Mouse (Mus musculus) 416B (cell line): ENCODE measurements at regions not wholly inside any gene's neighbourhood (a gene's known extent, or its start where the extent isn't known, plus 50 kb on each side); places are given as distances from the start of the nearest gene placed in this dataset.

Experiments
- DNase-seq: peaks from one replicate; pipeline ENCODE4 v3.0.0; 2011; ENCODE audit warnings: low read depth

DNA sequence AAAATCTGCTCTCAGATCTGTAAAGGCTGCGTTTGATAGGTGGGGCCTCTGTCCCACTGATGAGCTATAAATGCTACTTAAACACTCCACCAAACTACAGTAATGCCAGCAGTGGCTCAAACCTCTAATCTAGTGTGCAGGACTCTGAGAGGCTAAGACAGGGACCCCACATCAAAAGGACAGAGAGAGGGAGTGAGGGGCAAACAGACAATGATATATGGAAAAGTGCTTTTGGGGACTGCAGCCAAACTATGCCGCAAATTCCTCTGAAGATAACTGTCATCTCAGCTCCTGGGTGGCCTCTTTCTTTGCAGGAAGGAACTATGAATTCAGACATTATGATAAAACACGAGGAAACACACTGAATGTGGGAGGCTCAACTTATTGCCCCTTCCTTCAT, 138.9 kb upstream of the Ddit4l start:
- DNase-seq, result no peak

- no peak for DNase-seq
These were observed 138.4 kb upstream of the Ddit4l start for GRCm38 (mm10) chr3:137482971-137483370.

- no peak for DNase-seq
These were observed 131.8 kb upstream of the Ddit4l start for GRCm38 (mm10) chr3:137489592-137489991.

DNA sequence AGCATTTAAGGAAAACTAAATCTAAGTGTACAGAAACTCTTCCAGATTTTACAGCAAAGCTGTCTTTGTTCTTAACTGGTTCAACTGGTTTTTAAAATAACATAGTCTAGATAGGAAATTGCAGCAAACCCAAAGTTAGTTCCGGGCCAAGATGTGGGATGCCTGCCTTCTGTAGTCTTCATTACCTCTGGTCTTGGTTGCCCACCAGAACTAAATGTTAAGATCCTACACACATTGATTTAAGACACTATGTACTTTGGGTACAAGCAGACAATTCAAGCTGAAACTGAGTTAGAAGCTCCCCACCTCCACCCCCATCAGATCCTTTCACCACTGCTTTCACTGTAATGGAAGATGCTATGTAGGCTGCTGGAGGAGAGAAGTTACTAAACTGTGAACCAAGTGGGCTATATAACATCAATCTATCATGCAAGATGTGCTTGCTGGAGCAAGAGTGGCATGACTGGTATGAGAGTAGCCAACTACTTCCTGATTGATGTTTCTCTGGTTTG, 129.8 kb upstream of the Ddit4l start:
- DNase-seq, result no peak

DNA sequence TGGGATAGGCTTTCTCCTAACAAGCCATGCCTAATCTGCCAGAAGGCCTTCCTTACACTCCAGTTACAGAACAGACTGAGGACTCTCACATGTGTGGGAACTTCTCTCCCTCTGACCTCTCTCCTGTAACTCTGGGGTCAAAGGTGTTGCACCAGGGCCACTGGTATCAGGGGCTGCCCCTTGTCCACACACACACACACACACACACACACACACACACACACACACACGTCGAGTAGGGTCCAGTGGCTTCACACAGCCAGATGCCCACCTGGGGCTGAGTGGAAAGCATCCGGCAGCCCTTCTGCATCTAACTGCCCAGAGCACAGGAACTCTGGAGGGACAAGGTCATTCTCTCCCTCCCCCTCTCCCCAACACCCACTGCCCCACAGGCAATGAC, 123.1 kb upstream of the Ddit4l start:
- DNase-seq, result no peak

DNA sequence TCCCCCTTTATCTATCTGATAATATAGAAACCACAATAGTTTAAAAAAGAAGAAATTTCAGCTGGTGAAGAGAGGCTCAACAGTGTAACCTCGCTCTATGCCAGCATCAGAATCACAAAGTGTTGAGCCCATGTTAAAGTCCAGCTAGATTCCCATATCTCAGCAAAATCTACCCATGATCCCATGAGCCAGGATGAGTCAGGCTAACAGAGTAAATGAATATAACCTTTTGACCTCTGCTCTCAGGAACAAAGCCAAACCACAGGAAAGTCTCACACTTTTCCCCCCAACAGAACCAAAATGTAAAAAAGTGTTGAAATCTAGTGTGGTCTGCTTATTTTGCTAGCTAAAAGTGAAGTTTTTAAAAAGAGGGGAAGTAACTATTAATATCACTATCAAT, 110.1 kb upstream of the Ddit4l start:
- DNase-seq, result peak; percentile 96

DNA sequence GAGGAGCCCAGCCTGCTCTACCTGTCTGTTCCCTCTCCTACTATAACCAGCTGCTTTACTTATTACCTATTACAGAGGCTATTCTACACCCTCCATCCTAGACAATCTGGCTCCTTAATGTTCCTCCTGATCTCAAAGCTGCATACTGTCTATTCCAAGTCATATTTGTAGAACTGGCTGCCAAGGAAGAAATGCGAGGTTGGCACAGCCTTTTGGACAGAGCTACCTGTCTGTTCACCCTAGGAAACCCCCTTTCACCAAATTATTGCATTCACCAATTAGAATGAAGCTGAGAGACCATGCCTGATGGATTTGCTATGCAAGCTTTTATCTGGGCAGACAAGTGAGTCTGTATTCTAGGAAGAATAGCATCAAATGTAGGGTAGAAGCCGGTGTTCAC, 109.0 kb upstream of the Ddit4l start:
- DNase-seq, result no peak

GRCm38 (mm10) chr3:137513026-137513425, 108.4 kb upstream of the Ddit4l start:
- no peak for DNase-seq

DNA sequence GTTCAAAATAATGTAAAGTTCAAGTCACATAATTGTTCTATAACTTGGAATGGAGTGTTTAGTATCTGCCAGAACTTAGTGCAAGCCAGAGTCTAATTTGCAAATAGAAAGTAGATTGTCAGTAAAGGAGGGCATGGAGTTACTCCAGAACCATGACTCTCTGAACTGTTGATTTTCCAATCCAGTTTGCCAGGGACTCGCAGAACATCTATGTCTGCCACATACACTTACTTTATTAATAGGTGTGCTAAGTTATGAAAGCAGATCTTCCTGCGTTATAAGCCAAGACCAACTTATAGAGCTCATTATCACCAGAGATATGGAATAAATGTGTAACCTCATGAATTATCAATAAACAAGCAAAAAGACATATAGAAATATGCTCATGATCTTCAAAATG, 107.2 kb upstream of the Ddit4l start:
- DNase-seq, result no peak

DNA sequence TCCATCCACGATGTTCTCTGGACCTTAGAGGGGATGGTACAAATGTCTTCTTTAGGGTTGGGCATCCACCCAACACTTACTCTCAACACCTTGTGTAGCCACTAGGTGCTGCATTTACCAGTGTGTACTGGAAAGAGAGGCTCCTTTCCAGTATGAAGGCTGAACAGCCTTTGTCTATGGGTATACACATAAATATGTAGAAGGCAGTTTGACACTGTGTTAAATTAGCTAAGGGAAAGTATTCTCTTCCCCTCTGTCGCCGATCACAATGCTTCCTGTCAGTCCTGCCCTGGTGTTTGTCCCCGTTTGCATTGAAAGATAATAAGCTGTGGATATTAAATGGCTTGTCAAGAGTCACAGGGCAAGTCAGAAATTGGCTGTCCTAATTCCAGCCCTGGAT, 104.0 kb upstream of the Ddit4l start:
- DNase-seq, result no peak

DNA sequence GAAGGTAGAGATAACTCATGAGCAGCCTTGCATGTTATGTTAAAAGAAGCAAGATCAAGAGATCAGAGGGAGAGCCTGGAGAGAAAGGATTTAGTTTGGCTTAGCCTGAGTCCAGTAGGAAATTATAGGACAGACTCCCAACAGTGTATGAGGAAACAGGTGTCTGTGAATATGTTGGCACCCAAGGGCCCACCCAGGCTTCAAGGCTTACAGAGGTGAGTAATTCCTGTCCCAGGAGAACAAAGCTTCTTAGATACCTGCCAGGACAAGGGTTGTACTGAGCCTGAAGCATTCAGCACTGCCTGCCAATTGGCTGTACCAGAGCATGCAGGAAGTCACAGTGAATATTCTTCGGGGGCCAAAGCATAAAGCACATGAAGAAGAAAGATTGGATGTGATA, 101.2 kb upstream of the Ddit4l start:
- no peak for DNase-seq

GRCm38 (mm10) chr3:137525606-137526575, 95.5 kb upstream of the Ddit4l start:
- DNase-seq, result no peak

DNA sequence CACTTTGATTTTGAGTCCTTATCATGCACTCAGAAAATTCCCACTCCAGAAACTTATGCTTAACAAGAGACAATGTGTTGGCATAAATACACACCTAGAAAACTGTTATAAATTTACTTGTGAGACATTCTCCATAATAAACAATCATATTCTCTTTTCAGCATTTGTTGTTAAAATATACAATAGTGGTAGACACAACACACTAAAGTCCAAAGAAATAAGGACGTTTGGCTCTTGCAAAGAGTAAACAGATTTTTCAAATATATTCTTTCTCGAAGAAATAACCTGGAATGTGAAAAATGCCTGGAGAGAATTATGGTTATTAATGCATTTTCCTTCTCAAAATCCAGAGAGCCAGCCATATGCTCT, 91.8 kb upstream of the Ddit4l start:
- DNase-seq, result no peak

DNA sequence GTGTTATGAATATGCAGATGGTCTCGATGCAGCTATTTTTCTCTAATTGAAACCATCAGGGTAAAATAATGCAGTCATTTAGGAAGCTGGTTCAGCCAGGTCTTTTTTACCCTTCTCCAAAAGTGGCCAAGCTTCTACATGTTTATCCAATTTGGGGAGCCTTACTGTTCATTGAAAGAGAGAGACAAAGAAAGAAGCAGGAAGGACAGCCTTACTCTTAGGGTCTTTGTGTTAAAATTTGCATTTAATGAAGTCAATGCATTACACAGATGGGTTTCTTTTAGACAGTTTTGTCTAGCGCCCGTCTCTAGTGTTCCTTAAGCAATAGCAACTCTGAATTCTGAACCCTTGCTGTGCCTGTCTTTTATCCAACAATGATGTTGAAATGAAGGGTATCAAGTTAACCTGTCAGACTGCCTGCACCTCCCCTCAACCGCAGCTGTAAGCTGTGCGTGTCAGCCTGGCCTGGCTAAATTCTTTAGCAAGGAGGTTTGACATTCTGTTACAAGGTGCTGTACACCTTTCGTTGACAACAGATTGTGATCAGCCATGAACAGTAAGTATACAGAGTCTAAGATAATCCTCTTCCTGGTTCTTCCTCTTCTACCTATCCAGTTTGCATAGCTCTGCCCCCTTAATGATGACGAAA, 91.3 kb upstream of the Ddit4l start:
- DNase-seq, result no peak

DNA sequence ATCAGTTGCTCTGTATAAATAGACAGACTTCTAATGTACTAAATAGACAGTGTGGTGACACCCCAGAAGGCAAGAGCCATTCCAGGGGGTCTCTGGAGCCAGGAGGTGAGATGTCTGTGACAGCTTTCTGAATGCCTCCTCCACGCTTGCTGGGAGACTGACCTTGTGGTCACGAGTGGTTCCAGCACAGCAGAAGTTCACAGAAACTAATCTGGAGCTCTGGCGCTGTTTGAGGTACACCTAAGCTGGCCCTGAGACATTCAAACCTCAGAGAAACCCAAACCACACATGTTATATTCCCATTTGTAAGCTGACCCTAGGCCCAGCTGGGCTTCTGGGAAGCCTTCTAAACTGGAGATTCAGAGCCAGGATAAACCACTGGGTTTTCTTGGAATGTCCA, 79.7 kb upstream of the Ddit4l start:
- no peak for DNase-seq

DNA sequence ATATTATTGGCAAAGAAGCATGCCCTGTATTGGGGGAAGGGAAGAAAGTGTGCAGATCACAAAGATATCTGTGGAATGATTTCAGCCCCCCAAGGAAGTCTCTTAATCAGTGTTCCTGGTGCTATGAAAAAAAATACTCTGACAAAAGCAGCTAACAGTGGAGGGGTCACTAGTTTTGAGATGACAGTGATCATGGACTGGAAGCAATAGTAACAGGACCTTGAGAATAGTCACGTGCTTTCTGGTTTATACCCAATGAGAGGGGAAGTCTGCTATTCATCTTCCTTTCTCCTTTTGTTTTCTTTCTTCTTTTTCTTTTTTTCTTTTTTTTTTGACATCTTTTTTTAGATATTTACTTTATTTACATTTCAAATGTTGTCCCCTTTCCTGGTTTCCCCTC, 79.1 kb upstream of the Ddit4l start:
- no peak for DNase-seq

DNA sequence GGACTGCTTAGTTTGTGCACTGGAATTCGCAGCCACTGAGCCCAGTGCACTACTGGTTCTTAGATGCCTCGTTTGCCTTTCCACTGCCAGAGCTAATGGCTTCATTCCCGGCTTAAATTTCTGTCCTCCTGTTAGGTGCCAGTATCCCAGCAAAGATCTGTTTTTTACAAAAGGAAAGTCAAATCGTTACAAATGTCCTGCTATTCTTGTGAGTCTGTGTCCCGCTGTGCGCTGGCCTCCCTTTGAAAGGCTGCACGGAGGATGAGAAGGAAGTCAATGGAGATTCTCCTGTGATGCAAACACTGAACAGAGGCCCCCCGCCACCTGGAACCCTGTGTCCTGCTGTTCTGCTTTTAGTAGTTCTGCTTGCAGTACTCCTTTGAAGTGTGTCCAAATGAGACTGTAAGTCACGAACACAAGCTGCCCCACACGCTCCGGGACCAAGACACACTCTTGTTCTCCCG, 74.0 kb upstream of the Ddit4l start:
- DNase-seq, result no peak

DNA sequence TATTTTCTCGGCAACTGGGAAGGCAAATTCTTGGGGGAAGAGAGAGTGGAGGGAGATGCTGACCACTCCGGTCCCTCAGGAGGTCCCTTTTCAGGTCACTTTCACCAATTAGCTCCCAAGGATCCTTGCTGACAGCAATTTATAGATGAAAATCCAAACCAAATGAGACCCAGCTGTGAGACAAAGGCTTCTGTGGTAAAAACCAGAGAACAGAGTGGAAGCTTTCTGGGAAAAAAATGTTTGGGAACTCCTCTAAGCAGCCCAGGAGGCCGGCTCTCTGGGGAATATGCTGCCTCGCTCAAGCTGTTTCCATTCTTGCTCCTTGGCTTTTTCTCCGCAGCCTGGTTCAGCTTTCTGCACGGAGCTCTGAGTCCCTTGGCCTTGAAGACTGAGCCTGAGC, 73.5 kb upstream of the Ddit4l start:
- DNase-seq, result no peak

- DNase-seq, result no peak
These were observed 70.7 kb upstream of the Ddit4l start for GRCm38 (mm10) chr3:137550708-137551107.

DNA sequence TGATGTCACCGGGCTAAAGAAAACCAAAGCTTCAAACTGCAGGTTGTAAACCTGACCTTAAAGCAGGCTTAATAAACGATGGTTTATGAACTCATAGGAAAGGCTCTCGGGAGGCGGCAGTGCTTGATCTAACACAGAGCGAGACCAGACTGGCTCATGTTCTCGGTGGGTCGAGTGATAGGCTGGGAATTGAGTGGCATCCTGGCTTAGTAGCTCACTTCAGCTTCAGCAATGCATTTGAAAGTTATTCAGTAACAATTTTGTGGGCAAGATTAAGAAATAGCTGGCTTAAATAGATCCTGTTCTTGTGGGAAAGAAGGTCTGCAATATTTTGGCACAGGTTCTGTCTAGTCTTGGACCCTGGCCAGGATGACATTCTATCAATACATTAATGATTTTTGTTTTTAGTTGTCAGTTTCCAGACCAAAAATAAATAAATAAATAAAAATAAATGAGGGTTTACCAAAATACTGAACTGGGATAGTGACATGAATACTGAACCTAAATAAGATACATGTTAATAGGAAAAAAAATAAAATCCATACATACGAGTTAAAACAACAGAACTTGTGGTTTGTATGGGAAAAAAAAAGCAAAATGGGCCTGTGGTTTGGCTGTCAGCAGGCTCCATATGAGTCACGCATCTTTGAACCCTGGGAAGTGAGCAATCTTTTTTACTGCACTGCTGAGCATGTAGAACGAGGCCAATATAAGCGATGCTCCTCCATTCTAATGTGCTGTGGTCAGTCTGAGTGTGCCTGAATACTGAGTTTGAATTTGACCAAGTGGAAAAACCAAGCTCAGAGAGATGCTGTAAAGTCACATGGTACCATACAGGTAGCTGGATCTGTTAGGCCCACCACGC, 68.7 kb upstream of the Ddit4l start:
- peak; percentile 94 for DNase-seq

GRCm38 (mm10) chr3:137560851-137561449, 60.5 kb upstream of the Ddit4l start:
- no peak for DNase-seq

GRCm38 (mm10) chr3:137561986-137562385, 59.4 kb upstream of the Ddit4l start:
- DNase-seq, result no peak
